Mouse (Mus musculus): ENCODE data around the gene Prdm16.

DNA sequence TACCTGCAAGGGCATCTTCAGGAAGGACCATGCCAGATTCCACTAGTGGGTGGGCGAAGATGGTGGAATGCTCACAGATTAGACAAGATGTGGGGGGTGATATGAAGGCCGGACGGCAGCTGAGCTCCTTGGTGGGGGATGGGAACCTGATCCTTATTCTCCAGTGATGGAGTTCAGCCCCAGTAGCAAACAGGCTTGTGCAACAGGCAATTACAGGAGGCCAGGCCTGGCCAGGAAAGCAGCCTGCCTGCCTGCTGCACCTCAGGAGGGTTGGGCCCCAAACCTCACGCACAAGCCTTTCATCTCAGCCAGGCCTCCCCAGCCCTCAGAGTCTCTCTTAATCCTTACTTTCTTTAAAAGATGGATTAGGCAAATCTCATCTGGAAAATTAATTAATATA, 124.9 kb downstream of the Prdm16 start:
- TF ChIP-seq CTCF (IDR thresholded peaks at IDR 0.05; ENCODE audit: low read depth) (no peak), EP300 (IDR thresholded peaks at IDR 0.05; ENCODE audit: low read depth) (no peak)

Data from liver, postnatal 0 days (tissue).